Mouse (Mus musculus) hindbrain, embryonic 13.5 days (tissue): Measurements from ENCODE around the gene Etnk1. TPM values are rescaled to one million over a fixed set of nuclear protein-coding genes. Genes with fewer than 3 reads are reported as not detected.
"Not testable (repeated sequence)": the region's sequence is repeated elsewhere in the genome, so short reads cannot be mapped to it uniquely, and the experiment has no call there.

ENCODE experiments used
- ATAC-seq: fragments of 200-750 bp; cut with Nextera tagmentation; 2 replicates; pipeline ENCODE4 v1.8.0; 2017; ENCODE audit warnings: moderate TSS enrichment; ENCODE audit not compliant: low FRiP score
- H3K27ac ChIP-seq: fragments of 300-500 bp; sonication (generic); 2 replicates; pipeline ENCODE4 v1.5.1; 2015; ENCODE audit warnings: inconsistent platforms, mild to moderate bottlenecking, moderate library complexity
- H3K27me3 ChIP-seq: fragments of 300-500 bp; sonication (generic); 2 replicates; pipeline ENCODE4 v1.6.1; 2015; ENCODE audit warnings: mild to moderate bottlenecking, inconsistent platforms
- H3K36me3 ChIP-seq: fragments of 300-500 bp; sonication (generic); 2 replicates; pipeline ENCODE4 v1.6.1; 2015; ENCODE audit warnings: mild to moderate bottlenecking, inconsistent platforms
- H3K4me1 ChIP-seq: fragments of 300-500 bp; sonication (generic); replicated peaks from 2 replicates; pipeline ENCODE4 v1.6.1; 2015; ENCODE audit warnings: inconsistent platforms
- H3K4me2 ChIP-seq: fragments of 300-500 bp; sonication (generic); 2 replicates; pipeline ENCODE4 v1.6.1; 2015; ENCODE audit warnings: inconsistent platforms, mild to moderate bottlenecking, moderate library complexity
- H3K4me3 ChIP-seq: fragments of 300-500 bp; sonication (generic); 2 replicates; pipeline ENCODE4 v1.5.1; 2015; ENCODE audit warnings: mild to moderate bottlenecking, inconsistent platforms
- H3K9ac ChIP-seq: fragments of 300-500 bp; sonication (generic); 2 replicates; pipeline ENCODE4 v1.6.1; 2015; ENCODE audit warnings: mild to moderate bottlenecking, inconsistent platforms
- H3K9me3 ChIP-seq: fragments of 300-500 bp; sonication (generic); 2 replicates; pipeline ENCODE4 v1.6.1; 2016; ENCODE audit warnings: inconsistent platforms
- WGBS: fragments of 180-500 bp; shearing (Covaris S2); methylation state at CpG from one replicate; pipeline ENCODE4 v1.1.7; 2015; 5-methylcytosine and 5-hydroxymethylcytosine counted together
- polyA plus RNA-seq: library from polyadenylated mRNA; unstranded; fragments of >200 nt; fragmentation: Nextera tagmentation; extraction: Ambion mirVana; gene quantifications from 2 replicates; pipeline ENCODE4 v1.2.1, GENCODE M21; 2015

Etnk1 gene
- polyA plus RNA-seq, 1 experiment from 2014 or later = 36.3 TPM

DNA sequence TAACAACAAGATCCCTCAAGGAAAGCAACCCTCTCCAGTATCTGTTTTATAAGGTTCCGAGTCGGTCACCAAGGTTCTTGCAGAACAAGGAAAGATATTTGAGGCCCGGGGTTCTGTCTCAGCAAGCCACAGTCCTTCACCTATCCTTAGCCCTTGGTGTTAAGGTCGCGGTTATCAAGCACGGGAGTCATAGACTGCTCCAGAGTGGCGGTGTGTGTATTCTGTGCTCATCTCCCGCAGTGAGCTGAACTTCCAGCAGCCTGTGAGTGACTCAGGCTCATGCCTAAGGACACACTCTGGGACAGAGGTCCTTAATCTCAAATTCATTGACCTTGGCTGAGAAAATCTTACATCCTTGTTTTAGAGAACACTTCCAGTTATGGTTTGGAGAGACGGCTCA lies 26.1 kb upstream of the Etnk1 start:
- Histone ChIP-seq H3K27ac (no peak overlapping the region), H3K4me2 (no peak overlapping the region), H3K36me3 (no peaks in the 10 kb centered on the region), H3K9me3 (no peaks in the 10 kb centered on the region), H3K9ac (no peak overlapping the region), H3K27me3 (no peaks in the 10 kb centered on the region), H3K4me3 (no peak overlapping the region), H3K4me1 (peaks cover 4% of the 10 kb centered on the region; the same call in 1 of the 2 replicates)
- WGBS = 86% methylated on average over 9 of the region's 9 CpGs
- no peak for ATAC-seq

- H3K27me3 ChIP-seq, H3K36me3 ChIP-seq, H3K9ac ChIP-seq, H3K4me3 ChIP-seq, H3K4me1 ChIP-seq, H3K9me3 ChIP-seq, H3K27ac ChIP-seq, H3K4me2 ChIP-seq, ATAC-seq: not testable (repeated sequence)
- 70% methylated on average over 10 of the region's 10 CpGs for whole genome bisulfite sequencing
Measured at GRCm38 (mm10) chr6:143141624-143142592, 25.1 kb upstream of the Etnk1 start.

- H3K9me3 ChIP-seq = no peaks in the 10 kb centered on the region
- no peak overlapping the region for H3K4me2 ChIP-seq
- H3K27ac ChIP-seq = no peak overlapping the region
- no peak overlapping the region for H3K9ac ChIP-seq
- H3K4me3 ChIP-seq = no peak overlapping the region
- no peaks in the 10 kb centered on the region for H3K36me3 ChIP-seq
- WGBS = 94% methylated on average over 4 of the region's 4 CpGs
- H3K27me3 ChIP-seq = no peaks in the 10 kb centered on the region
- no peak for ATAC-seq
- H3K4me1 ChIP-seq = peaks cover 4% of the 10 kb centered on the region; the same call in 1 of the 2 replicates
Measured at GRCm38 (mm10) chr6:143142861-143143260, 24.2 kb upstream of the Etnk1 start.

GRCm38 (mm10) chr6:143143321-143143720 lies 23.7 kb upstream of the Etnk1 start:
- H3K27ac ChIP-seq = no peak overlapping the region
- peaks cover 4% of the 10 kb centered on the region; the same call in 1 of the 2 replicates for H3K4me1 ChIP-seq
- no peak for ATAC-seq
- peak overlapping the region; percentile 58 for H3K4me2 ChIP-seq
- no peaks in the 10 kb centered on the region for H3K36me3 ChIP-seq
- 80% methylated on average over 9 of the region's 9 CpGs for WGBS
- H3K9ac ChIP-seq = no peak overlapping the region
- no peaks in the 10 kb centered on the region for H3K9me3 ChIP-seq
- peak overlapping the region; percentile 42; the same call in 1 of the 2 replicates for H3K4me3 ChIP-seq
- no peaks in the 10 kb centered on the region for H3K27me3 ChIP-seq

GRCm38 (mm10) chr6:143143775-143144273 lies 23.2 kb upstream of the Etnk1 start:
- no peaks in the 10 kb centered on the region for H3K36me3 ChIP-seq
- peak overlapping the region; percentile 52; the same call in 1 of the 2 replicates for H3K9ac ChIP-seq
- no peak overlapping the region for H3K27ac ChIP-seq
- 18% methylated on average over 19 of the region's 19 CpGs for WGBS
- peak overlapping the region; percentile 58 for H3K4me2 ChIP-seq
- H3K4me3 ChIP-seq = peak overlapping the region; percentile 42
- H3K27me3 ChIP-seq = no peaks in the 10 kb centered on the region
- H3K9me3 ChIP-seq = no peaks in the 10 kb centered on the region
- peaks cover 4% of the 10 kb centered on the region; the same call in 1 of the 2 replicates for H3K4me1 ChIP-seq
- ATAC-seq = no peak

- Histone ChIP-seq H3K27me3 (no peaks in the 10 kb centered on the region), H3K27ac (no peak overlapping the region), H3K4me1 (peaks cover 4% of the 10 kb centered on the region; the same call in 1 of the 2 replicates), H3K9me3 (no peaks in the 10 kb centered on the region), H3K4me2 (no peak overlapping the region), H3K4me3 (no peak overlapping the region), H3K9ac (no peak overlapping the region), H3K36me3 (no peaks in the 10 kb centered on the region)
- 87% methylated on average over 2 of the region's 2 CpGs for WGBS
- ATAC-seq = no peak
Measured at GRCm38 (mm10) chr6:143144556-143144955, 22.5 kb upstream of the Etnk1 start.

DNA sequence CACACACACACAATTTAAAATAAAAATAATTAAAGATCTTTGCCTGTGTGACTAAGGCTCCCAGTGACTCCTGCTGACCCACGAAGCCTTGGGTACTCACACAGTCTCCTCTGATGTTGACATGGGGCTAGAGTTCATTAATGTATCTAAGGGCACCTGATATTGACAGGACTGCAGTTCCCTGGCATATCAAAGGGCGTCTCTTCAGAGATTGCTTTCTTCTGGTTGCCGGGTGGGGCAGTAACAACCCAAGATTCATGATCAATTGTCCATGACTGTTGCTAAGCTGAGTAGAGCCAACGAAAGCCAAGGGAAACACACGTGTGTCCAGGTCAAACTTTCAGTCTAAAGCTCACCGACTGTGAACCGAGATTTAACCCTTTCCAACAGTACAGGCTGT lies 22.0 kb upstream of the Etnk1 start:
- H3K9ac ChIP-seq = no peak overlapping the region
- H3K9me3 ChIP-seq = no peaks in the 10 kb centered on the region
- peaks cover 4% of the 10 kb centered on the region; the same call in 1 of the 2 replicates for H3K4me1 ChIP-seq
- ATAC-seq = no peak
- no peaks in the 10 kb centered on the region for H3K36me3 ChIP-seq
- no peak overlapping the region for H3K27ac ChIP-seq
- 50% methylated on average over 7 of the region's 7 CpGs for WGBS
- no peak overlapping the region for H3K4me3 ChIP-seq
- H3K27me3 ChIP-seq = no peaks in the 10 kb centered on the region
- no peak overlapping the region for H3K4me2 ChIP-seq

GRCm38 (mm10) chr6:143146756-143147155 lies 20.3 kb upstream of the Etnk1 start:
- ATAC-seq = no peak
- H3K27ac ChIP-seq = no peak overlapping the region
- no peaks in the 10 kb centered on the region for H3K9me3 ChIP-seq
- H3K4me2 ChIP-seq = no peak overlapping the region
- WGBS = 62% methylated on average over 8 of the region's 8 CpGs
- H3K27me3 ChIP-seq = no peaks in the 10 kb centered on the region
- no peak overlapping the region for H3K4me3 ChIP-seq
- H3K36me3 ChIP-seq = no peaks in the 10 kb centered on the region
- H3K9ac ChIP-seq = no peak overlapping the region
- H3K4me1 ChIP-seq = peaks cover 4% of the 10 kb centered on the region; the same call in 1 of the 2 replicates

DNA sequence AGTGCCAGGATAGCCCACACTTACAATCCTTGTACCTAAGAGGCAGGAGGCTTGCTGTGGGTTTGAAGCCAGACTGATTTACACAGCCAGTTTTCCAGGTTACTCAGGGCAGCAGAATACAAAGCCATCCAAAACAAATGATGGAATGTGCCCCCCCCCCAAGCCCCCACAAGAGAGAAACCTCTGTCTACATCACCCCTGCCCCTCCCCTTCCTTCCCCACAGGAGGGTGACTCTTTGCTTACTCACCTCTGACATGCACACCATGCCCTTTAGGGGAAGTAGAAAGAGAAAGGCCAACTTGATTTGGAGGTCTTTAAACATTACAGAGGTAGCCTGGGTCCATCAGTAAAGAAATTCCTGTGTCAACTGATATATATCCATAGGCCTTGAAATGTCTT lies 18.2 kb upstream of the Etnk1 start:
- ATAC-seq = no peak
- Histone ChIP-seq H3K27ac (no peak overlapping the region), H3K9me3 (no peaks in the 10 kb centered on the region), H3K27me3 (no peaks in the 10 kb centered on the region), H3K9ac (no peak overlapping the region), H3K4me3 (no peak overlapping the region), H3K4me2 (no peak overlapping the region), H3K36me3 (no peaks in the 10 kb centered on the region), H3K4me1 (peaks cover 5% of the 10 kb centered on the region)

DNA sequence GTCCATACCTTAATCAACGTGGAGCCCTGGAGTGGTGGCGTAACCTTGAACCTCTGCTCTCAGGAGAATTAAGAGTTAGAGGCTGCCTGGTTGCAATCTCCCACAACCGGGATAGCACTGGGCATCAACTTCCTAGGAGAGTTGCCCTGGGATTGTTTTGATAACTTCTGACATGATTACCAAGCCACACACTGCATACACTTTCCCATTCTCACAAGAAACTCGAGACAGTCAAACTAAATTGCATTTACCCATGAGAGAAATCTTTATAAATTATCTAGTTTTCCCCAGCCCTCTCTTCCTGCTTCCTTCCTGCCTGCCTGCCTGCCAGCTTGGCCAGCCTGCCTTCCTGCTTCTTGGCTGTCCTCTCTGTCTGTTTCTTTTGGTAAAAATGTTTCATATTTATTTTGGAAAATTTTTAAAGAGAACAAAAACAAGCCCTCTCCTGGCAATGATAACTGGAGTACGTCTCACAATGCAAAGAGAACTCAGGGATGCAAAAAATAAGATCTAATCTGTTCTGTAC lies 17.2 kb upstream of the Etnk1 start:
- H3K27ac ChIP-seq = no peak overlapping the region
- H3K9me3 ChIP-seq = no peaks in the 10 kb centered on the region
- no peaks in the 10 kb centered on the region for H3K27me3 ChIP-seq
- no peak overlapping the region for H3K9ac ChIP-seq
- no peak for ATAC-seq
- no peak overlapping the region for H3K4me3 ChIP-seq
- no peak overlapping the region for H3K4me2 ChIP-seq
- H3K36me3 ChIP-seq = no peaks in the 10 kb centered on the region
- 70% methylated on average over 5 of the region's 5 CpGs for WGBS
- peaks cover 5% of the 10 kb centered on the region; the same call in 1 of the 2 replicates for H3K4me1 ChIP-seq

DNA sequence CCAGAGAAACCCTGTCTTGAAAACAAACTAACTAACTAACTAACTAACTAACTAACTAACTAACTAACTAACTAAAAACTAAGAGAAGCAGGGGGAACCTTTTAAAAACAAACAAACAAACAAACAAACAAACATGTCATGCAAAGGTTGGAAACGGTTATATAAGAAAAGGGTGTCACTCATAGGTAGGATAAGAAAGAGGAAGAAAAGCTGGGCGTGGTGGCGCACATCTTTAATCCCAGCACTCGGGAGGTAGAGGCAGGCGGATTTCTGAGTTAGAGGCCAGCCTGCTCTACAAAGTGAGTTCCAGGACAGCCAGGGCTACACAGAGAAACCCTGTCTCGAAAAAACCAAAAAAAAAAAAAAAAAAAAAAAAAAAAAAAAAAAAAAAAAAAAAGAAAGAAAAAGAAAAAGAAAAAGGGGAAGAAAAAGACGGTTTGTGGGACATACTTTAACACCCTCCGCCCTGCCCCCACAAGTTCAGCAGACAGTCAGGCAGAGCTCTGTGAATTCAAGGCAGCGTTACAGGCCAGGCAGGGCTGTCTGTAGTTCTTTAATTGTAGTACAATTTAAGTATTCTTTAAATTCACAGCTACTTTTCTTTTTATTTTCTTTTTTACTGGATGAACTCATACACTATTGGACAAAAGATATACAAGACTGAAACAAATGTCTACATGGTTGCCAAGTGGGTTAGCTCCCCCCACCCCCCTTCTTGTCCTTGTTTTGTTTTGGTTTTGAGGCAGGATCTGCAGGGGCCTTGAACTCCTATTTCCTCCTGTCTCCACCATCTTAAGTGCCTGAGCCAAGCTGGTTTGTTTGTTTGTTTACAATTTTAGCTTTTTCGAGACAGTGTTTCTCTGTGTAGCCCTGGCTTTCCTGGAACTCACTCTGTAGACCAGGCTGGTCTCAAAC lies 15.7 kb upstream of the Etnk1 start:
- not testable (repeated sequence) for H3K4me3 ChIP-seq, H3K27me3 ChIP-seq, ATAC-seq, H3K27ac ChIP-seq, H3K9me3 ChIP-seq, H3K9ac ChIP-seq, H3K4me1 ChIP-seq, H3K4me2 ChIP-seq, H3K36me3 ChIP-seq
- WGBS = 76% methylated on average over 10 of the region's 10 CpGs
